Mouse (Mus musculus): ENCODE results near the gene Steap3. TPM values are rescaled to one million over a fixed set of nuclear protein-coding genes. Genes with fewer than 3 reads are reported as not detected.

Gene Steap3
- 10.0 and 11.6 TPM in 2 replicates for polyA plus RNA-seq (2012; rRNA removed; ENCODE audit: low replicate concordance)

DNA sequence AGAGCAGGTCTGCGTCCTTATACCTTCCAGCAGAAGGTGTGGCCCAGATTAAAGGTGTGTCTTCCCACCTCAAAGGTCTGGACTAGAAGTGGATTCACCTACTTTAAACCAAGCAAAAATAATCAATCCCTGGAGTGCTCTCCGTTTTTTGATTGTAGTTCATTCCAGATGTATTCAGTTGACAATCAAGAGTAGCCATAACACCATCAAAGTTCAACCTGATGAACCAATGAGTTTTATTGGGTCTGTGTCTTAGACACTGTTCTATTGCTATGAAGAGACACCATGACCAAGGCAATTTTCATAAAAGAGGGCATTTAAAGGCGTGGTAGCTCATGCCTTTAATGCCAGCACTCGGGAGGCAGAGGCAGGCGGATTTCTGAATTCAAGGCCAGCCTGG, at the start of gene Steap3:
TSS of gene Steap3 (minus strand) at position 101 of the 400 bp plus-strand sequence.

Other genes starting within 250 kb of the Steap3 start
- gene Tmem37, start 198.6 kb downstream of the Steap3 start, polyA plus RNA-seq (2012; rRNA removed; ENCODE audit: low replicate concordance), result 90.5 and 265 TPM in 2 replicates
- gene Dbi, start 151.6 kb downstream of the Steap3 start, polyA plus RNA-seq (2012; rRNA removed; ENCODE audit: low replicate concordance), result 517 and 537 TPM in 2 replicates
- 0.42 TPM in 1 of 2 replicates, not detected in the other for gene 3110009E18Rik, start 151.5 kb downstream of the Steap3 start, polyA plus RNA-seq (2012; rRNA removed; ENCODE audit: low replicate concordance)
- gene C1ql2, start 67.9 kb upstream of the Steap3 start, polyA plus RNA-seq (2012; rRNA removed; ENCODE audit: low replicate concordance), result 0.06 TPM in 1 of 2 replicates, not detected in the other
- gene Marco, start 232.3 kb upstream of the Steap3 start, polyA plus RNA-seq (2012; rRNA removed; ENCODE audit: low replicate concordance), result 0.05 TPM in 1 of 2 replicates, not detected in the other

Data from duodenum, adult 2 months (tissue).